Mouse (Mus musculus) intestine, postnatal 0 days (tissue): Measurements from ENCODE around the gene Gtf2ird1. TPM values are rescaled to one million over a fixed set of nuclear protein-coding genes. Genes with fewer than 3 reads are reported as not detected.
"Not testable (repeated sequence)": the region's sequence is repeated elsewhere in the genome, so short reads cannot be mapped to it uniquely, and the experiment has no call there.

ENCODE experiments used
- ATAC-seq: fragments of 200-750 bp; cut with Nextera tagmentation; 2 replicates; pipeline ENCODE4 v1.8.0; 2017; ENCODE audit warnings: mild to moderate bottlenecking, moderate TSS enrichment, moderate library complexity
- H3K27ac ChIP-seq: fragments of 300-500 bp; sonication (generic); 2 replicates; pipeline ENCODE4 v1.5.1; 2014; ENCODE audit warnings: mild to moderate bottlenecking, low read depth, low read length, moderate library complexity
- H3K27me3 ChIP-seq: fragments of 300-500 bp; sonication (generic); replicated peaks from 2 replicates; pipeline ENCODE4 v1.6.1; 2014; ENCODE audit warnings: low read length, mixed read lengths; ENCODE audit not compliant: control insufficient read depth, insufficient read depth
- H3K36me3 ChIP-seq: fragments of 300-500 bp; sonication (generic); 2 replicates; pipeline ENCODE4 v1.6.1; 2014; ENCODE audit warnings: mild to moderate bottlenecking, moderate library complexity; ENCODE audit not compliant: control insufficient read depth, insufficient read depth
- H3K4me1 ChIP-seq: fragments of 300-500 bp; sonication (generic); replicated peaks from 2 replicates; pipeline ENCODE4 v1.6.1; 2014; ENCODE audit warnings: antibody characterized with exemption, low read length, mixed read lengths; ENCODE audit not compliant: control insufficient read depth, insufficient read depth
- H3K4me2 ChIP-seq: fragments of 300-500 bp; sonication (generic); replicated peaks from 2 replicates; pipeline ENCODE4 v1.6.1; 2014; ENCODE audit warnings: low read depth, mild to moderate bottlenecking, moderate library complexity
- H3K4me3 ChIP-seq: fragments of 300-500 bp; sonication (generic); 2 replicates; pipeline ENCODE4 v1.5.1; 2014; ENCODE audit warnings: low read depth, low read length
- H3K9ac ChIP-seq: fragments of 300-500 bp; sonication (generic); 2 replicates; pipeline ENCODE4 v1.6.1; 2014; ENCODE audit warnings: mild to moderate bottlenecking, low read depth, low read length
- H3K9me3 ChIP-seq: fragments of 300-500 bp; sonication (generic); 2 replicates; pipeline ENCODE4 v1.6.1; 2016; ENCODE audit warnings: mixed run types; ENCODE audit not compliant: control insufficient read depth
- CTCF ChIP-seq: sonication (generic); IDR thresholded peaks from 2 replicates; pipeline ENCODE4 v1.5.1; 2016; ENCODE audit warnings: low read depth, mild to moderate bottlenecking, control low read depth, antibody characterized with exemption, moderate library complexity
- WGBS: fragments of 180-500 bp; shearing (Covaris S2); extraction: QIAGEN DNeasy Blood & Tissue Kit; methylation state at CpG from one replicate; pipeline ENCODE4 v1.1.7; 2014; 5-methylcytosine and 5-hydroxymethylcytosine counted together
- polyA plus RNA-seq: library from polyadenylated mRNA; unstranded; fragments of >200 nt; fragmentation: Nextera tagmentation; extraction: Ambion mirVana; gene quantifications from 2 replicates; pipeline ENCODE4 v1.2.1, GENCODE M21; 2015

The Gtf2ird1 gene
- polyA plus RNA-seq, 1 experiment from 2014 or later = 46.8 TPM

DNA sequence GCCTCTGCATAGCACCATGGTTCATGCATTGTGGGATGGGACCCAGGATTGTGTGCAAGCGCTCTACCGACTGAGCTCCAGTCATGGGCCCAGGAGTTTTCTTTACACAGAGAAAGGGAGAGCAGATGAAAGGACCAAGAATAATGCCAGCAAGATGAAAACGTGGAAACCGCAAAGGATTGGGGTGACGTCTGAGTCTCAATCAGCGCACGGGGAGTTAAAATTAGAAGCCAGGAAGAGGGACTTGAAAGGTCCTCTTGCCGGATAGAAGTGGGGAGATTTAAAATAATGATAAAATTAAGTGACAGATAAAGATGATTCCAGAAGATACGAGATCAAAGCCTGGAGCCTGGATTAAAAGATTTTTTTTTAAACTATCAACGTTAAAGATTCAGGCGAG lies 25.8 kb upstream of the Gtf2ird1 start:
- TF ChIP-seq CTCF = no peak
- 69% methylated on average over 11 of the region's 11 CpGs for WGBS
- Histone ChIP-seq H3K27me3 (no peaks in the 10 kb centered on the region), H3K4me2 (no peak overlapping the region), H3K36me3 (no peaks in the 10 kb centered on the region), H3K9me3 (no peaks in the 10 kb centered on the region), H3K9ac (no peak overlapping the region), H3K27ac (no peak overlapping the region), H3K4me1 (no peaks in the 10 kb centered on the region), H3K4me3 (no peak overlapping the region)
- no peak for ATAC-seq

DNA sequence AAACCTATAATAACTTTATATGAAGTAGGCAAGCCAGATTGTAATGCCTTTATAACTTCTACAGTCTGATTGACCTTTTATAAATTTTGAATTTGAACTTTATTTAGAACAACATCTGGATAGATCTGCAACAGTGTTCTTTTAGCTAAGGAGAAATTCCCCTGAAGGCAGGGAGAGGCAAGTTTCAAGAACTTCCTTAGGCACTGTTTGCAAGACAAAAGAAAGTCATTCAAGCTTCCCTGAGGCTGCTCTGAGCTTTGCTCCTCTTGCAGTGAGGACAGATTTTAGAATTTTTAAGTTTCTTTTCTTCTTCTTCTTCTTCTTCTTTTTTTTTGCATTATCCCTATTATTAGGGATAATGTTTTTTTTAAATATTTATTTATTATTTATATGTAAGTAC lies 22.4 kb upstream of the Gtf2ird1 start:
- ATAC-seq, H3K36me3 ChIP-seq, H3K4me1 ChIP-seq, H3K9me3 ChIP-seq, H3K9ac ChIP-seq, H3K4me3 ChIP-seq, H3K4me2 ChIP-seq, H3K27ac ChIP-seq, H3K27me3 ChIP-seq: not testable (repeated sequence)

DNA sequence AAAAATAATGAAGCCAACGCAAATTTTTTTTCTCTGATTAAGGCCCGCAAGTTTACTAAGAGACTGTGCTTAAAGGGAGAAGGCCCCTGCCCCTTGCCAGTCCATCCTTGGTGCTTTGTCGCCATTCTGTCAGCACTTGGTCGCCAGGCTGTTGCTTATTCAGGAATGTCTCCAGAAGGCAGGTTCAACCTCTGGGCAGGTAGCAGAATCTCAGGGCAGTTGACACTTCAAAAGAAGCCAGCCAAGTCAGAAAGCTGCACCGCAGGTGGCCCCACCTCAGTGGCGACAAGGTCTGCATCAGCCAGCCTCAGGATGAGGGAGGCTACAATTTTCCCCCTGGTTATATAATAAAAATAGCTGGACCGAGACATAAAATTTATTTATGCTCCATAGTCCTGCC lies 19.2 kb upstream of the Gtf2ird1 start:
- 92% methylated on average over 7 of the region's 7 CpGs for WGBS
- not testable (repeated sequence) for H3K27me3 ChIP-seq, H3K36me3 ChIP-seq

DNA sequence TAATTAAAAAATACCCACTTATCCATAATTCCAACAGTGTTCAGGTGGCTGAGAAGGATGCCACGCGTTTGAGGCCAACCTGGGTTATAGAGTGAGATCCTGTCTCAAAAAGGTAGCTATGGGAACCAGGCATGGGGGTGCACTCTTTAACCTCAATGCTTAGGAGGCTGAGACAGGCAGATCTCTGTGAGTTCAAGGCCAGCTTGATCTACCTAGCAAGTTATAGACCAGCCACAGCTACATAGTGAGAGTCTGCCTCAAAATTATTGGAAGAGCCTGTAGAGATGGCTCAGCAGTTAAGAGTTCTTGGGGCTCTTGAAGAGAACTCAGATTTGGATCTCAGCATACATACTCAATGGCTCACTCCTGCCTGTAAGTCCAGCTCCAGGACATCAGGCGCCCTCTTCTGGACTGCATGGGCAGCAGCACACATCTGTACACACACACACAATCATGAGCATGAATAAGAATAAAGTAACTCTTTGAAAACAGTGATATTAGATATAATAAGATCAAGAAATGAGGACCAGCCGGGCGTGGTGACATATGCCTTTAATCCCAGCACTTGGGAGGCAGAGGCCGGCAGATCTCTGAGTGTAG lies 18.6 kb upstream of the Gtf2ird1 start:
- no peak for ATAC-seq
- Histone ChIP-seq H3K36me3 (no peaks in the 10 kb centered on the region), H3K4me1 (no peaks in the 10 kb centered on the region), H3K9ac (no peak overlapping the region), H3K9me3 (no peaks in the 10 kb centered on the region), H3K27ac (no peak overlapping the region), H3K4me3 (no peak overlapping the region), H3K4me2 (no peak overlapping the region), H3K27me3 (no peaks in the 10 kb centered on the region)
- peak; percentile 54 for TF ChIP-seq CTCF
- 95% methylated on average over 6 of the region's 6 CpGs for WGBS

More for the DNA sequence above, 19.2 kb upstream of the Gtf2ird1 start:
- H3K27ac ChIP-seq, H3K4me2 ChIP-seq, ATAC-seq, H3K9ac ChIP-seq, H3K4me3 ChIP-seq, H3K9me3 ChIP-seq, H3K4me1 ChIP-seq: not testable (repeated sequence)

DNA sequence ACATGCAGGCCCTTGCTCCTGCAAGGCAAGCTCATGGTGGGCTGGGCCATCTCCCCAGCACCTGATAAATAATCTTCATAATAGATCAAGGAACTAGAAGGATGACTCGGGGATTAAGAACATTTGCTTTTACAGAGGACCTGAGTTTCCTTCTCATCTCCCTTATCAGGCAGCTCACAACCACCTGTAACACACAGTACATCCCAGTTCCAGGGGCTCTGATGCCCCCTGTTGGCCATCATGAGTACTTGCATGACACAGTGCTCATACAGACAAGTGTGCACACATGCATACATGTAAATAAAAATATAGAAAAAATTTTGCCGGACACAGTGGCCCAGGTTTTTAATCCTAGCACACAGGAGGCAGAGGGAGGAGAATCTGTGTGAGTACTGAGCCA lies 17.4 kb upstream of the Gtf2ird1 start:
- H3K4me3 ChIP-seq = no peak overlapping the region
- H3K27me3 ChIP-seq = no peaks in the 10 kb centered on the region
- no peak overlapping the region for H3K27ac ChIP-seq
- TF ChIP-seq CTCF = peak; percentile 73
- no peaks in the 10 kb centered on the region for H3K9me3 ChIP-seq
- no peak overlapping the region for H3K4me2 ChIP-seq
- H3K36me3 ChIP-seq = no peaks in the 10 kb centered on the region
- no peak for ATAC-seq
- 76% methylated on average over 2 of the region's 2 CpGs for WGBS
- no peak overlapping the region for H3K9ac ChIP-seq
- H3K4me1 ChIP-seq = no peaks in the 10 kb centered on the region

DNA sequence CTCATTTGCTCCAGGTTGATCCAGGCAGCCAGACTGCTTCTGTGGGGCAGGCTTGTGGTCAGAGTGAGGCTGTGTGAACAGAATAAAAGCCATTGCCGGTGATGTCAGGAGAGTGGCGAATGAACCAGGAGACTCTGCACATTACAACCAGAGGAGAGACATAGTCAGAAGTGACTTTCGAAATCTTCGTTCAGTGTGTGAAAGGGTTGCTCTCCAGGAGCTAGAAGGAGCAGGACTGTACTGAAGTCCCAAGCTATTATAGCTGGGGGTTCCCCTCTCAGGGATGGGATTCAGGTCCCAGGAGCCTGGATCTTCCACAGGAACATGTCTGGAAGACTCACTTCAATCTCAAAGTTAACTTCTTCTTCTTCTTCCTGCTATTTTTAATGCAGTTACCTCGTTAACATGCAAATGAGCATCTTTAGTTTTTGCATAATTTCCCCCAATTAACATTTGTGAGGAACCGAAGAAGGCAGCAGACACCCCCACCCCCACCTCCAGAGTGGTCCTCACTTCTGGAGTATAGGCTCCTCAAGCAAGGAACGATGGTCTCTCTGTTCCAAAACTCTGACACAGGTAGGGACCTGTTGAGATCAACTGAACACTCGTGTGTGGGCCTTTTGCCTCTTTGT lies 14.1 kb upstream of the Gtf2ird1 start:
- WGBS = 90% methylated on average over 8 of the region's 8 CpGs
- Histone ChIP-seq H3K27me3 (no peaks in the 10 kb centered on the region), H3K27ac (no peak overlapping the region), H3K4me2 (no peak overlapping the region), H3K4me3 (no peak overlapping the region), H3K9me3 (no peaks in the 10 kb centered on the region), H3K36me3 (no peaks in the 10 kb centered on the region), H3K4me1 (no peaks in the 10 kb centered on the region), H3K9ac (no peak overlapping the region)
- TF ChIP-seq CTCF = no peak
- ATAC-seq = no peak
